Mouse (Mus musculus) right cerebral cortex, postnatal 4 days (tissue): Measurements from ENCODE around the gene Flt1.

Experiments used
- DNase-seq: peaks from one replicate; pipeline ENCODE4 v3.0.0-alpha.2; 2022

Gene Flt1

DNA sequence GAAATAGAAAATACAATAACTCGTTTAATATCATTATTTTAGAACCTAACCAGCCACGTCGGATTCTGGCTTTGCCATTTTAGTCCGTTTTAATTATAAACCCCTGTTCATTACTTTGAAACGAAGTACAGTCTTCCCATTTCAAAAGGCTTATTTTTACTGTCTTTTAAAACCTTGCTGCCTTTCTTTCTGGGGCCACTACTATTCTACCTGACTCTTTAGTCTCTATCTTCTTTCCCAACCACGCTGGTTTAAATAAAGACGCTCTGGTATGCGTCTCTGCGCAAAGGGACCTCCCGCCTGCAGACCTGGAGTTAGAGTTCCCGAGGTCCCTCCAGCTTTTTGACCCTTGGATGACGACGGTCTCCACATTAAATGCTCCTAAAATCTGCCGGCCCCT, 1.4 kb downstream of the Flt1 start:
- no peak for DNase-seq

DNA sequence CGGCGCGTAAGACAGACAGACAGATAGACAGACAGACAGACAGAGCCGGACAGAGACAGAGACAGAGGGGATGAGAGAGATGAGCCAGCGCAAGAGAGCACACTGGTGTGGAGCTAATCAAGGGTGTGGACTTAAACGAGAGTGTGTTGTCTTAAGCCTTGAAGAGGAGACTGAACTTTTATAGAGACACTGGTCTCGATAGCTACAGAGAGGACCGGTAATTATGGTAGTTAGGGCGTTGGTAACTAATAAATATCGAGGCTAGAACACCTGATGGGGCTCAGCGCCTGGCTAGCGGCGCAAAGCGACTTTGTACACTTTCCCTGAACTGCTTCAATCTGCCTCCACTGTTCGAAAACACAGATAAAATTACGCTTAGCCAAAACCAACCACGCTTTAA, 2.0 kb downstream of the Flt1 start:
- no peak for DNase-seq

DNA sequence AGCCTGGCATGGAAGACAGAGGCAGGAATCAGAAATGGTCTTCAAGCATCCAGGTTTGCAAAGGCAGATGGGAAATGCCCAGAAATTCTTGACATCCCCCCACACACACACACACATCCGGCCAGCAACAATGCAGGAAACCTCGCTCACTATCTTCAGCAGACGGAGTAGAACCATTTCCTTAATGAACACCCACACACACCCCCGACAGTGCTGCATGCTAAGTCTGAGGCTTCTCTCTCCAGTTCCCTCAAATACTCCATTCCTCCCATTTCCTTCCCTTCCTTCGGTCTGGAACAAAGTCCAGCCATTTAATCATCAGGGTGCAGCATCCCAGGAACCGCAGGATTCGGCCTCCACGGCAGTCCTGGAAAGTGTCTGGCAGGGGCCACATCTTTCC, 4.4 kb downstream of the Flt1 start:
- no peak for DNase-seq

DNA sequence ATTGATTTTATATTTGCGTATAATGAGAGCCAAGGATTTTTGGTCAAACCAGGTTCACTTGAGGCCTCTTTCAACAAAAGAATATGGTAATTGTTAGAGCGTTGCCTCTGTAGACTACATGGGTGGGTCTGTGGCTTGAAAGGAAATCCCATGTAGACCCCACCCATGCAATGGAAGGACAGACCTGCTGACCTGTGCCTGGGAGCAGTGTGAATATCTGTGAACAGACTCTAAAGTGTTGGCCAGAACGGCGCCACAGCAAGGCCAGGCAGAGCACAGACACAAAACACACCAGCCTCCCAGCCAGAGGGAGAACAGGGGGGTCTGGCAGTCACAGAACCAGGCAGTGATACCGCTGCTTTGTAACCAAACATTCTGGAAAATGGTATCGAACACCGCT, 7.5 kb downstream of the Flt1 start:
- no peak for DNase-seq

DNA sequence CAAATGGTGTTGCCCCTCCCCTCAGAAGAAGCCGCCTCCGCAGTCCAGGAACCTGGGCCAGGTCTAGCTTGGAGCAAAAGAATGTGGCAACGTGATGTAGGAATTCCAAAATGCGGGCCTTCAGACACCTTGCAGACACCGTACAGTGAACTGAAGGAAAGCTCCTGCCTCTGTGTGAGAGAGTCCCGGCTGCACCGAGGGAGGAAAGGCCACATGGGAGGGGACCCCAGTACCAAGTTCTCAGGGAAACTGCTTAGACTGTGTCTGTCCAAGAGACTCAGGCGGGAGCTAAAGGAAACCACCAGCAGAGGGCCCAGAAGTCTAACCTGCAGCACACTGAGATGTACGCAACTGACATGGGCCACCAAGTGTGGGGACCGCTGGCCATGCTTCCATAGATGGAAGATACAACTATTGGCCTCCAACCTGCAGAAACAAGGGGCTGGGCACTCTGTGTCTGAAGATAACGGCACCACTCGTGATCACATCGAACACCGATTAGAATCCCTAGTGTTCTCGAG, 9.1 kb downstream of the Flt1 start:
- no peak for DNase-seq

DNA sequence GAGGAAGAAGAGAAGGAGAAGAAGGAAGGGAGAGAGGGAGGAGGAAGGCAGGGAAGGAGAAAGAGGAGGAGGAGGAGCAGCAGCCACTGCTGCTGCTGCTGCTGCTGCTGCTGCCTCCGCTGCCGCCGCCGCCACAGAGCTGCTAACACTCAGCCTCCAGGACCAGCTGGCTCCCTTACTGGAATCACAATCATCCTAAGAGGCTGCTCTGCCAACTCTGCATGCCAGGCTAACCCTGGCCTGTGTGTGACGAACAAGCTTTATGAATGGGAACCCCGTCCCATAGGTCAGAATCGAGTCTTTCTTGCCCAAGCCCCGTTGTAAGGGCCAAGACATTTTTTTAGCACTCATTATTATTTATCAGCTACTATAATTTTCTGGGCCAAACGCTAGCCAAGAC, 9.5 kb downstream of the Flt1 start:
- DNase-seq, result no peak

DNA sequence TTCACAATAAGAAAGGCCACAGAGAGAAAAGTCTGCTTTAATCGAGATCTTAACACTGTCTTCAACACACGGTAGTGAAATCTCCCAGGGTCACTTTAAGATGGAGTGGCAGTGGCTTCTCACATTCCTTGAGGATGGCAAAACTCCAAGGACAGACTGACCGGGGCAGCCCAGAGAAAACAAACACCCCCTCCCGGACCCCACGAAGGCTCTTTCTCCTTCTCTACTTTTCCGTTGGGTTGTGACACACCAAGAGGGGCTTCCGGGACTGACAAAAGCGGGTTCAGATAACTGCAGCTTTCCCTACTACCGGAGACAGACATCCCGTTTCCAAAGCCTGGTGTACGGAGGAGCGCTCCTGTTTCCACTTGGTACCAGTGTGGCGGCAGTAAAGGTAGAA, 10.4 kb downstream of the Flt1 start:
- no peak for DNase-seq

DNA sequence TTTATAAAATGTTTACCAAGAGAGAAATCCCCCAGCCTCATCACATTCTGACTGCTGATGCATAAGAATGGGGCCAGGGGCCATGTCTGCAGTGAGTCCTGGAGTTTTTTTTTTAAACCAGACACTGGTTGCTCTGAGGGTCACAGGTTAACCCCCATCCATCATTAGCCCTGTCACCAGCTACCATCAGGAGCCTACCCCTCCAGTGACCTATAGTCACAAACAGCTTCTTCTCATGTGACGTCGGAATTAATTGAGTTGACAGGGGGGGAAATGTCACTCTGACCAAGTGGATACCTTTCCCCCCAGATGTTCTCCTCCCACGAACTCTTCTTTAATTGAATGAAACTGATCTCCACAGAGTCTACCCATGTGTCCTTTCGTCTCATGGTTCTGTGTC, 17.3 kb downstream of the Flt1 start:
- no peak for DNase-seq

DNA sequence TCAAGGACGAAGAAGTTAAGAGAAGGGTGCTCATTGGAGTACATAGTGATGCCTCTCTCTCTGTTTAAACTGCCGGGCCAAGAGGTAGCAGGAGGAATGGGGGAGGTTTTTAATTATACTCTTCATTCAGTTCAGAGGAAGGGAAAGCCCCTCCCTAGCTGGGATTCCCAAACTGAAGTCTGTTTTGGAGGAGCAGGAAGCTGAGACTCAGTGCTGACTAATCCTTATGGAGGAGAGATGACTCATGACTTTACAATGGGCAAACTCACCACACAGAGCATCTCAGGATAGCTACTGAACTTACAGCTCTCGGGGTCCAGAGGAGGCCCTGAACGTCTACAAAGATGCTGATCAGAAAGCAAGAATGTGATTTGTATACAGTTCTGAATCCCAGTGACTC, 18.3 kb downstream of the Flt1 start:
- DNase-seq, result no peak

DNA sequence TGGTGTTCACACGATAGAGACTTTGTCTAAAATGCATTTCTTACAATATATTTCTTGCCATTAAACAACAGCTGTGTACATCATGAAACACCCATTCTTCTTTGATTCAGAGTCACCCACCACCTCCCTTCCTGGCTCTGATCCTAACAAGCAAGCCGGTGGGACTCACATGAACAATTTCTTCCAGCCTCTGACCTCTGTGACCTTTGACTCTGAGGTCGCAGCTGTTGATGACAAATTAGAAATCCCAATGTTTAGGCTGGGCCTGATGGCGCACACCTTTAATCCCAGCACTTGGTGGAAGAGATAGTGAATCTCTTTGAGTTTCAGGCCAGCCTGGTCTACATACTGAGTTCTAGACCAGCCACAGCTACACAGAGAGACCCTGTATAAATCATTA, 20.9 kb downstream of the Flt1 start:
- no peak for DNase-seq

DNA sequence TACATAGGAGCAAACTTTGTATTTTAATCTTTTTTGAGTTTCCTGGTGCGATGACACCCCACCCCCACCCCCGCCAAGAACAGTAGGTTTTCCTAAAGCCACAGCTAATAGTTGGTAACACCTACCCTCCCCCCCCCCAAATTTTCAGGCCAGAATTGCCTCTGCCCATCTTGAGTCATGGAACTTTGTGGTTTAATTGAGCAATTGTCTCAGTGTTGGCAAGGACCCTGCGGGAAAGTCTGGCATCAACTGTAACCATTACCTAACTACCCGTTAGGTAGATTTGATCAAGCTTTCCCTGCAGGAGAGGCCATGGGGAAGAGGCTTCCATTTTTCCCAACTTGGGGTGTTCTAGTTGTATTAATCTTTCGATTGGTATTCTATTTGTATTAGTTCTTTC, 23.4 kb downstream of the Flt1 start:
- no peak for DNase-seq

DNA sequence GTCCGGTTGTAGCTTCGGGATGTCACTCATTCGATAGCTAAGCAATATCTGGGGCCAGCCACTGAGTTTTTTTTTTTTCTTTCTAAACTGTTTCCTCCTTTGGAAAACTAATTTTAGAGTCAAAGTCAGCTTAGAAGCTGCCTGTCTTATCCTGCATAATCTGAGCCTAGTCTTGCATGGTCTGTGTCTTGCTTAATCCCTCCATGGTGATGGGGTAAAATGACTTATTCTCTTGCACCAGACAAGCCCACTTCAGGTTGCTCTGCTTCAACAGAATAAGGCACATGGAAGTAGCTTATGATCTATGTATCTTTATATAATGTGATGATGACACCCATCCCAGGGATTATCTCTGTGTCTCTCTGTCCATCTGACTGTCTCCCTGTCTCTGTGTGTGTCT, 24.8 kb downstream of the Flt1 start:
- no peak for DNase-seq

DNA sequence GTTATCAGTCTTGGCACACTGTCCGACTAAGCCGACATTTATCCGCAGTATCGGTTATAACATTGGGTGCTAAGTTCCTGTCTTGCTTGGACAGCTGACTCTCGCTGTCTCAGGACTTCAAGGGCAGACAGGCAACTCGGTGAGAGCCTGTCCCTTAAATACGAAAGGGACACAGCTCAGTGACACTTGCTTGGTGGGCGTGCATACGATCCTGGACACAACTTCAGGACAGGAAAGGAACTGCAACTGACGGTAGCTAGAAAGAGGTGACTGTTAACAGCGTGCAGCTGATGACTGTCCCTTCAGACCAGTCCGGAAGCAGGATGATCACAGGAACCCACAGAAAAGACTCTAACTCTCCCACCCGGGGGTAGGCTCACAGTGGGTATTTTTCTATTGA, 27.8 kb downstream of the Flt1 start:
- no peak for DNase-seq

DNA sequence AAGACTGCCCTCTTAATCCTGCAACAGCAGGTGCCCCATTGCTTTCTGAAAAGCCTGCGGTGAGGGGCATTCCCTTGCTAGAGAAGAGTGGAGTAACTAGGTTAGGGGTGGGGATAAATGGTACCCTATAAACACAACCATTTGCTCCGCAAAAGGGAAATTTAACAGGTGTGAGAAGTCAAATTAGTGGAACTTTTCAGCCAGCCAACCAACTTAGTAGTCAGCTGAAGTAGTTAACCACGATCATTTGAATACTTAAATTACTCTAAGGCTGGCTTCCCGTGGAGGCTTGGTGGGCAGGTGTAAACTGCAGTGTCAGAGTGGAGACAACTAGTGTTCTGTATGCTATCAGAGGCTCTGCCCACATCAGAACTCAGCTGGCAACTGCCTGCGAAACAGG, 28.6 kb downstream of the Flt1 start:
- DNase-seq, result no peak

DNA sequence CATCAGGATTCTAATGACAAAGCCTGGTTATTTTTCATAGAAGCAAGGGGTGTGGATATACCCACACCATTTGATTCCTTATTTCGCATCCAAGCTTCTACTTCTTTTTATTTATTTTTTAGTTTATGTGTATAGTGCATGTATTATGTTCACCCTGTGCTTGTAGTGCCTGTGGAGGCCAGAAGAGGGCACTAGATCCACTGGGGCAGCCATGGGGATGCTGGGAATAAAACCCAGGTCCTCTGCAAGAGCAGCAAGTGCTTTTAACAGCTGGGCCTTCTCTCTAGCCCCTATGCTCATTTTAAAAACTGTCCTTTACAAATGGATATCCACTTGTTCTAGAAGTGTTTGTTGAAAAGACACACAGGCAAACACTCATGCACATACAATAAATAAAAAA, 33.2 kb downstream of the Flt1 start:
- DNase-seq, result no peak

DNA sequence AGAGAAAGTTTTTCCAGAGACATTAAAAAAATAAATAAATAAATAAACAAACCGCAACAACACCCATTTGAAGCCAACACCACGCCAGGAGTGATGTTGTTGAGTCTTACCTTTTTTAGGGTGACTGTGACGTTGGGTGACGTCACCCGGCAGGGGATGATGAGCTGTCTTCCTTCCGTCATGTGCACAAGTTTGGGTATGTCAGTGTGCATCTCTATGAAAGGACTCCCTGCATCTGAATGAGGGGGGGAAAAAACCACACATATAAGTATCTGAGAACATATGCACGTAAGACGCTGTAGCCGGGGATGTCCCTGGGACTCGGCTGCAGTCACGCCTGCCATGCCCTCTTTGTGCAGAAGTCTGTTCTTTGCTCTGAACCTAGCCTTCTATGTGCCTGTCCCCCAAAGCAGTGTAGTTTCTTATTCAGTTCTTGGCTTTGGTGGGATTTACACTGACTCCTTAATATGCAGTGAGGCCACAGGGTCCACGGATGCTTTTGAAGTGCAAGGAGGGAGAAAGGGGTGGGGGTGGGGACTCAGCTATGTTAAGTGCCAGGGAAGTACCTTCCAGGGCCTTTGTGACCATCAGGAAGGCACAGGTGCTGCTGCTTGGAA, 42.0 kb downstream of the Flt1 start:
- no peak for DNase-seq

DNA sequence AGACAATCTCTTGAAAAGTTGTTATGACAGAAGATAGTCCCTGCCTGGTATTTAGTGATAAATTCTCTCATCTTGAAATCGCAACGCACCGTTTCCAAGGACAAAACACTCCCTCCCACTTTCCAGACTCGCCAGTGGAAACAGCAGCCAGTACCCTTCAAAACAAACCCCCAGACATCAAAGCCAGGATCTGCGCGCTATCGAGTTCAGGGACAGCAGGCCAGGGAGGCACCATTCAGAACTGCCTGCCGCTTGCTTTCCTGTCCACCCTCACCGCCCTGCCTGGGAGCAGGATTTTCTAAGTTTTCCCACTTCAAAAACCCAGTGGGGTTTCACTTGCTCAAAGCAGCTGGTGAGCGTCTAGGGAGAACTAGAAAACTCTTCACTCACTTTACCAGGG, 44.6 kb downstream of the Flt1 start:
- no peak for DNase-seq

DNA sequence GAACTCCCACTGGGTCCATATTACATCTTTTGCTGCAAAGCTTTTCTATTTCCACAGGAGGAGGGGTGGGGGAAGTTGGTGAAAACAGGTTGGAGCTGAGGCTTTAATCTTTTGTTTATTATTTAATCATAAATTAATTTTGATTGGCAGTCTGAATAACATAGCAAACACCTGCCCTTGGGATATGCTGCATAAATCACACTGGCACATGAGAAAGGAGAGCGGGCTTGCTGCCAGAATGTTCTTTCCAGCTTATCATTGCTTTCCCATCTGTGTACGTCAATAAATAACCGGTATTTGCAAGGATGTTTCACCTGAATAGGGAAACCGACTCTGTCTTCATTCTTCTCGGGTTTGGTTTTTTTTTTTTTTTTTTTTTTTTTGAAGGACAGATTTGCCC, 45.1 kb downstream of the Flt1 start:
- DNase-seq, result peak; percentile 19

DNA sequence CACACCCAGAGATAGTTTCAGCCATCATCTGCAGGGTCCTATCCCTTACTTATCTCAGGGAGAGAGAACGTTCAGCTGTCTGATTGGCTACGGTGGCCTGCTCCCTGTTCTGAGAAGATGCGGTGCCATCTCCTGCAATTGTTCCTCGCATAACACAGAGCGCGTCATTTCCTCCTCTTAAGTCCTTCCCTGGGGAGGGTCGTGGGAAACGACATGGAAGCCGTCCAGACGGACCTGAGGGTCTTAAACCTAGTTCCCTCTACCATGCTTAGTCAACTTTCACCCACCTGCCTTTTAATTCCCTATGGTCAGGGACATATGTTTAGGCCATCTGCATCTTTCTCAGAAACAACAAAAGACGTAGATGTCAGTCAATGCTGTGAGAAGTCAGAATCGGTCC, 46.5 kb downstream of the Flt1 start:
- no peak for DNase-seq

DNA sequence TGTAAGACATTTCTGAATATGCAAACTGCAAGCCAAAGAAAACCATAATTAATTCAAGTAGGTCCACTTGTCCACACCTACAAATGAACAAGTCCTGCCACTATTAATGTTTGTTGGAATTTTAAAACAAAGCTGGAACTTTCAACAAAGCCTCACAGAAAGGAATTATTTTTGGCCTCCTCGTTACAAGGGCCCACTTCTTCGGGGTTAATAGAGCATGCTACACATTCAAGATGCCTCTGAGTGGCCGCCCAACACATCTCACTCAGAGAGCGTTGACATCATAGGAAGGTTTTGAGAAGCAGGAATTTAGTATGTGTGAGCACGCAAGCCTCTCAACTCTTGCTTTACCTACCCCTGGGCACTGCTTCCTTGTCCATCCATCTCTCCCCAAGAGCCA, 50.0 kb downstream of the Flt1 start:
- DNase-seq, result no peak

DNA sequence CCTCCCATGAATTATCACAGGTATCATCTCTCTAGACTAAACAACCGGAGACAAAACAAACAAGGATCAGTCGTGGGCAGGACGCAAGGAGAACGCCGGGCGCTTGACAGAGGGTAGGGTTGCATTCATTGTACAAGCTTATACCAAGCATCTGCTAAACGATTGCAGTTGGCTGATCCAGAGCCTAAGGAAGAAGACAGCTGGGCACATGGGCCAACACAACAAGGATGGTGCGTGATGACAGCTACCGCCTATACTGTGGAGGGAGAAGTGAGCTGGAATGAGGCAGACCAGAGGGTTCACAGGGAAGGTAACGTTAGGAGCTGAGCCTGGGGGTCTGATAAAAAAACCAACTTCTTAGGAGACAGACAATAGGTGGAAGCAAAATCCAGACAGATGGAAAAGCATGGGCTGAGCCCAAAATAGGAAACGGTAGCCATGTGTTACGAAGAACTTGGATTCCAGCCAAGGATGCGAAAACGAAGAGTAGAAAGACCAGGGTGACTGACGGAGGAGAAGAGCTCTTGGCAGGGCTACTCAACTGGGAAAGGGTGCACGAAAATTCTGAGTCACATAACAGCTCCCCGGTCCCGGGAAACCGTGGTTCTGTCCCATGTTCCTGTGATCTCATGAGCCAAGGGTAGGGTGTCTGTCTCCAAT, 53.9 kb downstream of the Flt1 start:
- peak; percentile 5 for DNase-seq

DNA sequence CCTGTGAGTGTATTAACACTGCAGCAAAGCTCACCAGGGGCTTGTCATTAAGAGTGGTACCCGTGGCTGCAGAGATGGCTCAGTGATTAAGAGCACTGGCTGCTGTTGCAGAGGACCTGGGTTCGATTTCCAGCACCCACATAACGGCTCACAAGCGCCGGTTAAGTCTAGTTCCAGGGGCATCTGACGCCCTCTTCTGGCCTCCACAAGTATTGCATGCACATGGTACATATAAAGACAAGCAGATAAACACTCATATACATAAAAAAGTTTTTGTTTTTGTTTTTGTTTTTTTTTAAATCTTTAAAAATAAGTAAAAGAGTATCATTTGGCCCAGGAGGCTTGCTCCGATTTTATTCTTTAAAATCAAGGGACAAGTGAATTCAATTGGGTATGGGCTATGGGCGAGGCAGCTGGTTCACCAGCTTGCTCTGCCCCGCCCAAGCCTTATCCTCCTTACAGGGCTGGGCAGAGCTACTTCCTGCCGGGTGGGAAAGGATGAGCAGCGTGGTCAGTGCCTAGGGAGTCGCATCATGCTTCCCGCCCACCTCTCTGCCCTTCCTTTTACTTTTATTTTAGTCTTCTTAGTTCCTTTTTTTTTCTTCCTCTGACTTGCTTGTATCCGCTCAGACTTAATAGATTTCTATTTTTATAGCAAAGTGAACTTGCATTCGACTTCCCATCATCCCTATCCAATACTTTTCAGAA, 57.0 kb downstream of the Flt1 start:
- no peak for DNase-seq

DNA sequence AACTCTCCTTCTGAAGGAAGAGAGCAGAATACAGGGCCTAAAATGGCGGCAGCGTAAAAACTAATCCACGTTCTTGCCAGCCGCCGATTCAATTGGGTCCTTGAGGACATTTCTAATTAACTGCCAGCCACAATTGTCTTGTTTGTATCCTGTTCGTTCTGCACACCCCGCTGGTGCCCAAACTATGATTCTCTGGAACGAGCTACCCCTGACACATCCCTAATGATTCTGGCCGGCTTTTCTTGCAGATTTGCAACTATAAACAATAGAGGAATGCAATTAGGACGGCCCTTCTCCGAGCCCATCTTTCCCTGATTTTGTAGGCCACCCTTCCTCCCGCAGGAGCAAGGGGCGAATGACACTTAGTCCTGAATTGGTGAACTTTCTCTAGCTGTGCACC, 59.9 kb downstream of the Flt1 start:
- DNase-seq, result no peak

DNA sequence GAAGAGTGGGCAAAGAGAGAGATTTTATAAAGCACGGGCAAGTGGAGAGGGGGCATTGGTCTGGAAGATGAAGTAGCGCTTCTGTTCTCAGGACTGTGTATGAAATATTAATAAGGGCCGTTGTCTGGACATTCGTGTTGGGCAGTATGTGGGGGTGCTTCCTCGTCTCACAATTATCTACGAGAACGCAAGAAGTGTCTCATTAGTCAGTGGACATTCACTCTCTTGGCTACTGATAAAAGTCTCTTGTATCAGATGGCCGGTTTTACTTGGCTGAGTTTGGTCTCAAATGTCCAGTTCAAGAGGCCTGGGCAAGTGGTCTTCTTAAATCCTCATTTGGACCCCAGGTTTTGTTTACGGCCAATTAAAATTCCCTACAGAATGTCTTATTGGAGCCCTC, 60.4 kb downstream of the Flt1 start:
- DNase-seq, result no peak

DNA sequence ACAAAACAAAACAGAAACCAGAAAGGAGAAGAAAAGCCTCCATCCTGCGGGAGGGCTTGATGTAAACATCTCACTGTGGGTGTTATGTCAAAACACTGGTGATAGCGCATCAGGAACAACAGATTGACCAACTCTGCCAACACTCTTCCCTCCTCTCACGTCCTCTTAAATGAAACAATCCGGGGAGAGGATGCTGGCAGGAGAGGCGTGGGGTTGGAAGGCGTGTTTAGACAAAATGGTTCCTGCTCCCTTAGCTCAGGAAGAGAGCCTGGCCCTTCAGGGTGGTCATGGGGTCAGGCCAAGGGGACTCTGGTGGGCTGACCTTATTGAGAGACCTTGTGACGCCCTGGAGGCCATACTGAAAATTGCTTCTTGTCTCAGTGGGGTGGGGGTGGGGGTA, 65.9 kb downstream of the Flt1 start:
- DNase-seq, result no peak
